Mouse (Mus musculus) stomach, postnatal 0 days (tissue): ENCODE data around the gene Rdh9.

Source experiments
- CTCF ChIP-seq: IDR thresholded peaks from 2 replicates; pipeline ENCODE4 v1.5.1; 2016; ENCODE audit warnings: antibody characterized with exemption, low read depth, mild to moderate bottlenecking, moderate library complexity
- EP300 ChIP-seq: optimal IDR thresholded peaks from 2 replicates; pipeline ENCODE3; 2016; ENCODE audit warnings: antibody characterized with exemption

GRCm38 (mm10) chr10:127748847-127749612 lies 27.2 kb upstream of the Rdh9 start:
- TF ChIP-seq CTCF (no peak), EP300 (no peak)
